Mouse (Mus musculus) ES-Bruce4 (cell line): ENCODE results near the gene Nenf.

Experiments
- CTCF ChIP-seq: IDR thresholded peaks from one replicate; pipeline ENCODE4 v1.8.1; 2011; ENCODE audit warnings: low read depth, low read length
- EP300 ChIP-seq: IDR thresholded peaks from 2 replicates; pipeline ENCODE4 v1.6.1; 2011; ENCODE audit warnings: low read depth, low read length; ENCODE audit not compliant: insufficient read depth
- POLR2A ChIP-seq: IDR thresholded peaks from one replicate; pipeline ENCODE4 v1.8.1; 2011; ENCODE audit warnings: low read length; ENCODE audit not compliant: insufficient read depth

DNA sequence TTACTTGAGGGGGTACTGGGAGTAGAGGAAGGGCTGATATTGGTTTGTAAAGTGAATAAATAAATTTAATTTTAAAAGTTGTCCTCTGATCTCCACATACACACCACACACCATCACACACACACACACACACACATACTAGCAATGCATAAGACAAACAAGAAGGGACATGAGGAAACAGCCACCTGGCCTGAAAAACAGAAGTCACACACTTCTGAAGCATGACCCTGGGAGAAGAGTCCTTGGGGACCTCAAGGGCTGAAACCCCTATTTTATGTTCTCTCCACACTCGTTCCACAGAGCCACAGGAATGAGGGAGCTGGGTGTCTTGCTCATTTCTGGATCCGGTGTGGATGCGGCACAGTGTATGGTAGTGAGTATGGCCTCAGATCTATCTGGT lies 5.4 kb upstream of the Nenf start:
- no peak for TF ChIP-seq CTCF
- no peak for TF ChIP-seq POLR2A
- TF ChIP-seq EP300 = no peak
